7 mouse cellular contexts compared by ENCODE assay signal in the genomic region with DNA sequence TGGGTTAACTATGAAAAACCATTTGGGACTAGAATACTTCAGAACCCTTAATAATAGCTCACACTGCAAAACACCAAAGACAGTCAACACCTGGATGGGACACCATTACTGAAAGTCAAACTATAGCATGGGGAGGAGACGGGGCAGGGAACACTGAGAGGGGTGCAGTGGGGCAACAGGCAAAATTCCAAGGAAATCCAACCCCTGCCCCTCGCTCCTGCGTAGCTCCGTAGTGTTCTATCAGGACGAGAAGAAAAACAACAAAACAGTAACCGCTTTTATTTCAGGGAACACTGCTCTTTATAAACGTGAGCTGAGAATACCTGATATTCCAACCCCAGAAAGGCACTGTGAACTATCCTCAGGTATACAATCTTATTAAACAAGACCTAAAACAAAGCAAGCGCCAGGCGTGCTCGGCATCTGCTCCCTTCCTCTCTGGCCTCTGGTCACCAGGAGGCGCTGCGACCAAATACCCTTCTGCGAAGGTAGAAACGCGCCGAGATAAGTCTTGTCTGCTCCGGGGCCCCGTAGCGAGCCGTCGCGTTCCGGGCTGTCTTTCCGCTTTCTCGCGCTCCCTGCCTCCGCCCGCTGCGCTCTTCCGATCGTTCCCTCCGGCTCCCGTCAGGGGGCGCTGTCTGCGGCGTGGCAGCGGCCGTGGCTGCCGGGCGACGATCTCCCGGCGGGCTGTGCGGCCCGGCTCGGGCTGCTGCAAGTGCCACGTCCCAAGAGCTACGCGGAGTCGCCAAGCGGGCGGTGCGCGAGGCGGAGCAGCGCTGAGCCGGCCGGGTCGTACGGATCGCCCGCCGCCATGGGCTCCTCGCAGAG. TPM values are rescaled to one million over a fixed set of nuclear protein-coding genes. Genes with fewer than 3 reads are reported as not detected.
A peak's percentile ranks its signal among the peaks of the same experiment; 100 is the strongest.
DNase-seq lines count a peak whose midpoint lies in the region; ATAC-seq lines count a peak whose summit lies in the region.

Gorasp2 (plus strand) TSS at position 690 of the 828 bp plus-strand sequence.

- H3K36me3 ChIP-seq in embryonic facial prominence, embryonic 11.5 days (replicated peaks; ENCODE audit: control insufficient read depth, insufficient read depth, low read depth, low read length), result no peaks in the 10 kb centered on the region
- H3K36me3 ChIP-seq in limb, embryonic 10.5 days, result peaks cover 20% of the 10 kb centered on the region
- no peaks in the 10 kb centered on the region for H3K36me3 ChIP-seq in midbrain, embryonic 13.5 days

- peak within 1 kb of the TSS; percentile 87 for H3K4me2 ChIP-seq in embryonic facial prominence, embryonic 11.5 days (ENCODE audit: low read depth, low read length)
- peak within 1 kb of the TSS; percentile 90 for H3K4me2 ChIP-seq in midbrain, embryonic 13.5 days (replicated peaks)

- H3K27me3 ChIP-seq in embryonic facial prominence, embryonic 11.5 days (ENCODE audit: control insufficient read depth, insufficient read depth, low read length), result no peaks in the 10 kb centered on the region
- H3K27me3 ChIP-seq in limb, embryonic 10.5 days (ENCODE audit: low read depth, poor library complexity, severe bottlenecking), result no peaks in the 10 kb centered on the region; the same call in 1 of the 2 replicates
- H3K27me3 ChIP-seq in midbrain, embryonic 13.5 days, result no peaks in the 10 kb centered on the region

- no peaks in the 10 kb centered on the region for H3K4me1 ChIP-seq in embryonic facial prominence, embryonic 11.5 days (ENCODE audit: control insufficient read depth, insufficient read depth, low read length)
- H3K4me1 ChIP-seq in limb, embryonic 10.5 days, result peaks cover 14% of the 10 kb centered on the region
- H3K4me1 ChIP-seq in midbrain, embryonic 13.5 days (replicated peaks), result peaks cover 24% of the 10 kb centered on the region

- H3K9me3 ChIP-seq in embryonic facial prominence, embryonic 11.5 days (replicated peaks; ENCODE audit: control insufficient read depth, low read length), result no peaks in the 10 kb centered on the region
- no peaks in the 10 kb centered on the region for H3K9me3 ChIP-seq in limb, embryonic 10.5 days (replicated peaks)
- no peaks in the 10 kb centered on the region for H3K9me3 ChIP-seq in midbrain, embryonic 13.5 days

- WGBS in embryonic facial prominence, embryonic 11.5 days, result 2% methylated on average over 52 of the region's 64 CpGs
- 3% methylated on average over 64 of the region's 64 CpGs for WGBS in limb, embryonic 10.5 days
- WGBS in midbrain, embryonic 13.5 days, result under 1% methylated on average over 64 of the region's 64 CpGs

- peak within 1 kb of the TSS; percentile 96 for H3K9ac ChIP-seq in embryonic facial prominence, embryonic 11.5 days (replicated peaks; ENCODE audit: low read length)
- H3K9ac ChIP-seq in midbrain, embryonic 13.5 days (replicated peaks), result peak within 1 kb of the TSS; percentile 92

- peak within 1 kb of the TSS; percentile 83 for H3K27ac ChIP-seq in embryonic facial prominence, embryonic 11.5 days (replicated peaks; ENCODE audit: low read depth, low read length)
- peak within 1 kb of the TSS; percentile 95 for H3K27ac ChIP-seq in limb, embryonic 10.5 days
- H3K27ac ChIP-seq in midbrain, embryonic 13.5 days, result peak within 1 kb of the TSS; percentile 87

- DNase-seq in adrenal gland, postnatal 14 days, result peak; percentile 98
- DNase-seq in embryonic facial prominence, embryonic 11.5 days (ENCODE audit: low spot score), result peak; percentile 97
- peak; percentile 94 for DNase-seq in kidney, adult 11 months
- peak; percentile 95 for DNase-seq in limb, embryonic 10.5 days (ENCODE audit: low spot score)
- DNase-seq in spleen, adult 12 weeks (ENCODE audit: low spot score), result peak; percentile 91

- ATAC-seq in embryonic facial prominence, embryonic 11.5 days (replicated peaks; ENCODE audit: insufficient number of reproducible peaks, low FRiP score, low TSS enrichment, low read depth), result peak; percentile 96
- ATAC-seq in granulocyte monocyte progenitor cell, adult 5-6 weeks (replicated peaks; ENCODE audit: poor library complexity, severe bottlenecking), result peak; percentile 91
- peak; percentile 97 for ATAC-seq in midbrain, embryonic 13.5 days

- H3K4me3 ChIP-seq in embryonic facial prominence, embryonic 11.5 days (ENCODE audit: low read depth, low read length), result peak within 1 kb of the TSS; percentile 93
- H3K4me3 ChIP-seq in limb, embryonic 10.5 days, result peak within 1 kb of the TSS; percentile 95
- peak within 1 kb of the TSS; percentile 91 for H3K4me3 ChIP-seq in midbrain, embryonic 13.5 days (replicated peaks)

RNA-seq across cellular contexts. Expression of gene Gorasp2, which starts in this region (rescaled TPM):
- total RNA-seq in adrenal gland, postnatal 14 days (2021), result 97.4 and 103 TPM in 2 replicates
- polyA plus RNA-seq in embryonic facial prominence, embryonic 11.5 days (2014; fragmentation: Nextera tagmentation; extraction: Ambion mirVana), result 156 and 163 TPM in 2 replicates
- total RNA-seq in granulocyte monocyte progenitor cell, adult 5-6 weeks (2014; fragmentation: Nextera tagmentation), result 200 and 229 TPM in 2 replicates
- 80.5 and 85.8 TPM in 2 replicates for total RNA-seq in granulocyte monocyte progenitor cell, adult 5-6 weeks (2017)
- polyA plus RNA-seq in limb, embryonic 10.5 days (2016; fragmentation: Nextera tagmentation; extraction: Ambion mirVana), result 173 TPM in 2 replicates
- 123 and 125 TPM in 2 replicates for polyA plus RNA-seq in midbrain, embryonic 13.5 days (2015; fragmentation: Nextera tagmentation; extraction: Ambion mirVana)

Comparison
In these comparisons a context has a peak if more than half of its experiments do, and no peak if none do; other contexts are left out.
1. Peak in every context shown above with its lines: DNase-seq, ATAC-seq, H3K4me3 ChIP-seq and H3K27ac ChIP-seq.